Mouse (Mus musculus): Measurements from ENCODE around the gene Slc4a5.

- TF ChIP-seq CTCF (IDR thresholded peaks at IDR 0.05; ENCODE audit: extremely low read depth, insufficient read depth, insufficient read length, insufficient replicate concordance) = peak; percentile 97
- TF ChIP-seq POLR2A (IDR thresholded peaks at IDR 0.05; ENCODE audit: low read depth, low read length) = peak; percentile 60
Observed at GRCm38 (mm10) chr6:83349274-83349958, 129.8 kb downstream of the Slc4a5 start.

All from spleen, adult 2 months (tissue).